Mouse (Mus musculus): ENCODE measurements around the gene Ddx50. TPM values are rescaled to one million over a fixed set of nuclear protein-coding genes. Genes with fewer than 3 reads are reported as not detected.

The Ddx50 gene
- total RNA-seq (2014; fragmentation: Nextera tagmentation): 67.5 and 76.6 TPM in 2 replicates
- 54.3 and 58.0 TPM in 2 replicates for total RNA-seq (2017)
- 34.5 and 35.4 TPM in 2 replicates for polyA plus RNA-seq (2012)

GRCm38 (mm10) chr10:62650881-62651810 is at the start of gene Ddx50:
Ddx50 (minus strand) TSS chr10:62651218.
- Histone ChIP-seq H3K36me3 (replicated peaks) (peaks cover 9% of the 10 kb centered on the region), H3K27me3 (ENCODE audit: insufficient read depth, low read length) (no peaks in the 10 kb centered on the region), H3K4me1 (ENCODE audit: insufficient read depth, low read depth, low read length) (peaks cover 8% of the 10 kb centered on the region; the same call in 1 of the 2 replicates), H3K9me3 (replicated peaks) (no peaks in the 10 kb centered on the region), H3K4me3 (ENCODE audit: low read depth, low read length) (peak within 1 kb of the TSS; percentile 82)
- DNase-seq (ENCODE audit: low spot score) (peak; percentile 76), ATAC-seq (ENCODE audit: extremely low read depth, insufficient number of reproducible peaks, low FRiP score, poor library complexity, severe bottlenecking) (peak; percentile 97)
- TF ChIP-seq GATA2 (IDR thresholded peaks at IDR 0.05; ENCODE audit: borderline replicate concordance, low read depth, low read length): no peak
- no peak for TF ChIP-seq GATA1 (IDR thresholded peaks at IDR 0.05; ENCODE audit: borderline replicate concordance, low read length)

GRCm38 (mm10) chr10:62692771-62693170 is 41.8 kb upstream of the Ddx50 start:
- ATAC-seq (ENCODE audit: extremely low read depth, insufficient number of reproducible peaks, low FRiP score, poor library complexity, severe bottlenecking) (no peak), DNase-seq (ENCODE audit: low spot score) (no peak)
- H3K27me3 ChIP-seq (ENCODE audit: insufficient read depth, low read length): peaks cover 6% of the 10 kb centered on the region; the same call in 1 of the 2 replicates
- TF ChIP-seq CTCF (IDR thresholded peaks at IDR 0.05; ENCODE audit: low read depth, low read length) (no peak), POLR2AphosphoS5 (IDR thresholded peaks at IDR 0.05; ENCODE audit: insufficient replicate concordance, low read depth, low read length) (no peak), TAL1 (conservative IDR thresholded peaks at IDR 0.05; ENCODE audit: low read depth, low read length) (no peak), GATA1 (IDR thresholded peaks at IDR 0.05; ENCODE audit: borderline replicate concordance, low read length) (no peak), GATA2 (IDR thresholded peaks at IDR 0.05; ENCODE audit: borderline replicate concordance, low read depth, low read length) (no peak)
- no peaks in the 10 kb centered on the region for H3K36me3 ChIP-seq (replicated peaks)
- H3K4me3 ChIP-seq (ENCODE audit: low read depth, low read length): no peak overlapping the region
- no peaks in the 10 kb centered on the region for H3K4me1 ChIP-seq (ENCODE audit: insufficient read depth, low read depth, low read length)
- no peaks in the 10 kb centered on the region for H3K9me3 ChIP-seq (replicated peaks)

GRCm38 (mm10) chr10:62692244-62692643 is 41.2 kb upstream of the Ddx50 start:
- ATAC-seq (ENCODE audit: extremely low read depth, insufficient number of reproducible peaks, low FRiP score, poor library complexity, severe bottlenecking) (no peak), DNase-seq (ENCODE audit: low spot score) (no peak)
- Histone ChIP-seq H3K4me3 (ENCODE audit: low read depth, low read length) (no peak overlapping the region), H3K9me3 (replicated peaks) (no peaks in the 10 kb centered on the region), H3K4me1 (ENCODE audit: insufficient read depth, low read depth, low read length) (no peaks in the 10 kb centered on the region), H3K36me3 (replicated peaks) (no peaks in the 10 kb centered on the region), H3K27me3 (ENCODE audit: insufficient read depth, low read length) (peaks cover 6% of the 10 kb centered on the region; the same call in 1 of the 2 replicates)
- TF ChIP-seq CTCF (IDR thresholded peaks at IDR 0.05; ENCODE audit: low read depth, low read length): no peak
- TF ChIP-seq GATA1 (IDR thresholded peaks at IDR 0.05; ENCODE audit: borderline replicate concordance, low read length): no peak
- TF ChIP-seq GATA2 (IDR thresholded peaks at IDR 0.05; ENCODE audit: borderline replicate concordance, low read depth, low read length): no peak

GRCm38 (mm10) chr10:62687032-62687674 is 36.1 kb upstream of the Ddx50 start:
- TF ChIP-seq POLR2AphosphoS5 (IDR thresholded peaks at IDR 0.05; ENCODE audit: insufficient replicate concordance, low read depth, low read length) (no peak), GATA2 (IDR thresholded peaks at IDR 0.05; ENCODE audit: borderline replicate concordance, low read depth, low read length) (no peak), CTCF (IDR thresholded peaks at IDR 0.05; ENCODE audit: low read depth, low read length) (no peak), TAL1 (conservative IDR thresholded peaks at IDR 0.05; ENCODE audit: low read depth, low read length) (no peak)
- no peak for ATAC-seq (ENCODE audit: extremely low read depth, insufficient number of reproducible peaks, low FRiP score, poor library complexity, severe bottlenecking)
- H3K27me3 ChIP-seq (ENCODE audit: insufficient read depth, low read length): peaks cover 7% of the 10 kb centered on the region
- no peaks in the 10 kb centered on the region for H3K36me3 ChIP-seq (replicated peaks)
- no peak for DNase-seq (ENCODE audit: low spot score)
- H3K4me3 ChIP-seq (ENCODE audit: low read depth, low read length): no peak overlapping the region
- H3K9me3 ChIP-seq (replicated peaks): no peaks in the 10 kb centered on the region
- no peaks in the 10 kb centered on the region for H3K4me1 ChIP-seq (ENCODE audit: insufficient read depth, low read depth, low read length)

GRCm38 (mm10) chr10:62683043-62683442 is 32.0 kb upstream of the Ddx50 start:
- ATAC-seq (ENCODE audit: extremely low read depth, insufficient number of reproducible peaks, low FRiP score, poor library complexity, severe bottlenecking): no peak
- no peaks in the 10 kb centered on the region for H3K36me3 ChIP-seq (replicated peaks)
- no peak for DNase-seq (ENCODE audit: low spot score)

GRCm38 (mm10) chr10:62679833-62680232 is 28.8 kb upstream of the Ddx50 start:
- no peak for ATAC-seq (ENCODE audit: extremely low read depth, insufficient number of reproducible peaks, low FRiP score, poor library complexity, severe bottlenecking)
- Histone ChIP-seq H3K4me3 (ENCODE audit: low read depth, low read length) (no peak overlapping the region), H3K4me1 (ENCODE audit: insufficient read depth, low read depth, low read length) (no peaks in the 10 kb centered on the region), H3K27me3 (ENCODE audit: insufficient read depth, low read length) (peaks cover 14% of the 10 kb centered on the region), H3K36me3 (replicated peaks) (no peaks in the 10 kb centered on the region), H3K9me3 (replicated peaks) (peaks cover 5% of the 10 kb centered on the region; the same call in 1 of the 2 replicates)
- no peak for DNase-seq (ENCODE audit: low spot score)
- no peak for TF ChIP-seq GATA2 (IDR thresholded peaks at IDR 0.05; ENCODE audit: borderline replicate concordance, low read depth, low read length)
- TF ChIP-seq GATA1 (IDR thresholded peaks at IDR 0.05; ENCODE audit: borderline replicate concordance, low read length): no peak
- no peak for TF ChIP-seq TAL1 (conservative IDR thresholded peaks at IDR 0.05; ENCODE audit: low read depth, low read length)
- no peak for TF ChIP-seq CTCF (IDR thresholded peaks at IDR 0.05; ENCODE audit: low read depth, low read length)
- no peak for TF ChIP-seq POLR2AphosphoS5 (IDR thresholded peaks at IDR 0.05; ENCODE audit: insufficient replicate concordance, low read depth, low read length)

More at GRCm38 (mm10) chr10:62683043-62683442, 32.0 kb upstream of the Ddx50 start:
- no peak overlapping the region for H3K4me3 ChIP-seq (ENCODE audit: low read depth, low read length)
- no peaks in the 10 kb centered on the region for H3K4me1 ChIP-seq (ENCODE audit: insufficient read depth, low read depth, low read length)
- TF ChIP-seq GATA1 (IDR thresholded peaks at IDR 0.05; ENCODE audit: borderline replicate concordance, low read length): no peak
- TF ChIP-seq POLR2AphosphoS5 (IDR thresholded peaks at IDR 0.05; ENCODE audit: insufficient replicate concordance, low read depth, low read length): no peak
- no peak for TF ChIP-seq TAL1 (conservative IDR thresholded peaks at IDR 0.05; ENCODE audit: low read depth, low read length)
- no peak for TF ChIP-seq CTCF (IDR thresholded peaks at IDR 0.05; ENCODE audit: low read depth, low read length)
- TF ChIP-seq GATA2 (IDR thresholded peaks at IDR 0.05; ENCODE audit: borderline replicate concordance, low read depth, low read length): no peak
- H3K9me3 ChIP-seq (replicated peaks): peaks cover 5% of the 10 kb centered on the region; the same call in 1 of the 2 replicates
- H3K27me3 ChIP-seq (ENCODE audit: insufficient read depth, low read length): peaks cover 8% of the 10 kb centered on the region
